8 mouse cellular contexts compared by ENCODE assay signal in genomic region chr7:45538163-45539041, GRCm38 (mm10). TPM values are rescaled to one million over a fixed set of nuclear protein-coding genes. Genes with fewer than 3 reads are reported as not detected.
DNase-seq lines count a peak whose midpoint lies in the region; ATAC-seq and TF ChIP-seq lines count a peak whose summit lies in the region.

No protein-coding gene starts in this region.

- peak overlapping the region; percentile 67 for H3K9ac ChIP-seq in embryonic facial prominence, embryonic 13.5 days
- peak overlapping the region; percentile 58; the same call in 1 of the 2 replicates for H3K9ac ChIP-seq in liver, postnatal 0 days (replicated peaks)
- H3K9ac ChIP-seq in neural tube, embryonic 13.5 days: peak overlapping the region; percentile 79

- no peaks in the 10 kb centered on the region for H3K9me3 ChIP-seq in embryonic facial prominence, embryonic 13.5 days
- no peaks in the 10 kb centered on the region for H3K9me3 ChIP-seq in liver, postnatal 0 days (ENCODE audit: low read length)
- no peaks in the 10 kb centered on the region for H3K9me3 ChIP-seq in neural tube, embryonic 13.5 days

- peaks cover 4% of the 10 kb centered on the region for H3K27me3 ChIP-seq in embryonic facial prominence, embryonic 13.5 days
- no peaks in the 10 kb centered on the region for H3K27me3 ChIP-seq in liver, postnatal 0 days (ENCODE audit: insufficient read depth, low read length)
- no peaks in the 10 kb centered on the region for H3K27me3 ChIP-seq in neural tube, embryonic 13.5 days

- DNase-seq in gastrocnemius, adult 2 months: peak; percentile 59
- DNase-seq in gastrocnemius, postnatal 25 days: no peak
- DNase-seq in heart, postnatal 10 days: peak; percentile 56 to 67
- peak; percentile 68 to 70 for DNase-seq in layer of hippocampus, adult 2 months (ENCODE audit: low spot score in 2 of 2)
- peak; percentile 38 for DNase-seq in liver, postnatal 0 days
- no peak for DNase-seq in testis, postnatal 14 days (ENCODE audit: low spot score)

- peak overlapping the region; percentile 83 for H3K4me3 ChIP-seq in gastrocnemius, adult 2 months
- peak overlapping the region; percentile 50 for H3K4me3 ChIP-seq in embryonic facial prominence, embryonic 13.5 days
- peak overlapping the region; percentile 77 for H3K4me3 ChIP-seq in layer of hippocampus, adult 2 months
- peak overlapping the region; percentile 38 for H3K4me3 ChIP-seq in liver, postnatal 0 days (ENCODE audit: low read depth, low read length)
- H3K4me3 ChIP-seq in neural tube, embryonic 13.5 days: peak overlapping the region; percentile 56

- no peak for TF ChIP-seq EP300 in liver, postnatal 0 days (IDR thresholded peaks at IDR 0.05; ENCODE audit: low read depth)

- peak overlapping the region; percentile 82 for H3K4me2 ChIP-seq in embryonic facial prominence, embryonic 13.5 days
- peak overlapping the region; percentile 77 for H3K4me2 ChIP-seq in liver, postnatal 0 days (ENCODE audit: low read depth, low read length)
- peak overlapping the region; percentile 78 for H3K4me2 ChIP-seq in neural tube, embryonic 13.5 days

- peak overlapping the region; percentile 71 for H3K27ac ChIP-seq in gastrocnemius, adult 2 months
- H3K27ac ChIP-seq in embryonic facial prominence, embryonic 13.5 days: no peak overlapping the region
- H3K27ac ChIP-seq in layer of hippocampus, adult 2 months: peak overlapping the region; percentile 87
- H3K27ac ChIP-seq in liver, postnatal 0 days (ENCODE audit: low read depth): no peak overlapping the region
- H3K27ac ChIP-seq in neural tube, embryonic 13.5 days (replicated peaks): 0 out of 2 replicates have a peak overlapping the region, but pooled peaks have one; percentile 23

- peak; percentile 26; the same call in 1 of the 2 replicates for TF ChIP-seq CTCF in gastrocnemius, adult 2 months (IDR thresholded peaks at IDR 0.05)
- TF ChIP-seq CTCF in layer of hippocampus, adult 2 months (conservative IDR thresholded peaks at IDR 0.05): peak; percentile 57
- TF ChIP-seq CTCF in liver, postnatal 0 days (IDR thresholded peaks at IDR 0.05; ENCODE audit: low read depth): peak; percentile 41

- peak; percentile 67 for ATAC-seq in embryonic facial prominence, embryonic 13.5 days (ENCODE audit: insufficient number of reproducible peaks, insufficient read depth, low FRiP score, low TSS enrichment, low read depth)
- ATAC-seq in liver, postnatal 0 days: peak; percentile 83
- peak; percentile 86 for ATAC-seq in neural tube, embryonic 13.5 days (ENCODE audit: low read depth)

- no peaks in the 10 kb centered on the region for H3K36me3 ChIP-seq in embryonic facial prominence, embryonic 13.5 days
- no peaks in the 10 kb centered on the region for H3K36me3 ChIP-seq in liver, postnatal 0 days (replicated peaks; ENCODE audit: insufficient read depth, low read length)
- no peaks in the 10 kb centered on the region for H3K36me3 ChIP-seq in neural tube, embryonic 13.5 days

- peaks cover 8% of the 10 kb centered on the region for H3K4me1 ChIP-seq in embryonic facial prominence, embryonic 13.5 days
- peaks cover 15% of the 10 kb centered on the region; the same call in 1 of the 2 replicates for H3K4me1 ChIP-seq in liver, postnatal 0 days (ENCODE audit: insufficient read depth)
- H3K4me1 ChIP-seq in neural tube, embryonic 13.5 days (replicated peaks): peaks cover 6% of the 10 kb centered on the region; the same call in 1 of the 2 replicates

- WGBS in embryonic facial prominence, embryonic 13.5 days: 3% methylated on average over 29 of the region's 29 CpGs
- whole genome bisulfite sequencing in liver, postnatal 0 days (ENCODE audit: insufficient replicate concordance): 7% methylated on average over 28 of the region's 29 CpGs
- WGBS in neural tube, embryonic 13.5 days: 2% methylated on average over 29 of the region's 29 CpGs

- intact Hi-C loops in gastrocnemius, adult 2 months (cut with DNase I): no loop called here
- intact Hi-C loops in heart, postnatal 10 days (cut with DNase I): no loop called here

RNA-seq across cellular contexts. Expression of gene Plekha4, which starts 12.3 kb away (rescaled TPM):
- total RNA-seq in gastrocnemius, adult 2 months (2021): 1 to 10 TPM; 3.4 to 3.5 TPM
- 1 to 10 TPM; 7.5 to 8.5 TPM for total RNA-seq in gastrocnemius, postnatal 25 days (2021)
- 2.9 and 3.8 TPM in 2 replicates for polyA plus RNA-seq in embryonic facial prominence, embryonic 13.5 days (2015; fragmentation: Nextera tagmentation; extraction: Ambion mirVana)
- 1 to 10 TPM; 4.1 to 5.6 TPM for total RNA-seq in heart, postnatal 10 days (2021)
- total RNA-seq in layer of hippocampus, adult 2 months (2021): under 1 TPM; 0.52 to 0.79 TPM
- polyA plus RNA-seq in liver, postnatal 0 days (2015; fragmentation: Nextera tagmentation; extraction: Ambion mirVana): 0.51 and 0.91 TPM in 2 replicates
- 4.1 and 7.9 TPM in 2 replicates for polyA plus RNA-seq in neural tube, embryonic 13.5 days (2015; fragmentation: Nextera tagmentation; extraction: Ambion mirVana)

RNA-seq across cellular contexts. Expression of gene Ppp1r15a, which starts 12.3 kb away (rescaled TPM):
- total RNA-seq in gastrocnemius, adult 2 months (2021): 10 to 100 TPM; 28.3 to 28.5 TPM
- total RNA-seq in gastrocnemius, postnatal 25 days (2021): 10 to 100 TPM; 13.8 to 19.2 TPM
- polyA plus RNA-seq in embryonic facial prominence, embryonic 13.5 days (2015; fragmentation: Nextera tagmentation; extraction: Ambion mirVana): 22.9 and 23.0 TPM in 2 replicates
- 10 to 100 TPM; 24.5 to 45.4 TPM for total RNA-seq in heart, postnatal 10 days (2021)
- 10 to 100 TPM; 19.0 to 25.8 TPM for total RNA-seq in layer of hippocampus, adult 2 months (2021)
- 104 and 113 TPM in 2 replicates for polyA plus RNA-seq in liver, postnatal 0 days (2015; fragmentation: Nextera tagmentation; extraction: Ambion mirVana)
- 17.2 and 20.9 TPM in 2 replicates for polyA plus RNA-seq in neural tube, embryonic 13.5 days (2015; fragmentation: Nextera tagmentation; extraction: Ambion mirVana)

RNA-seq across cellular contexts. Expression of gene Hsd17b14, which starts 16.3 kb away (rescaled TPM):
- 1 to 10 TPM; 1.0 to 1.3 TPM for total RNA-seq in gastrocnemius, adult 2 months (2021)
- total RNA-seq in gastrocnemius, postnatal 25 days (2021): 1 to 10 TPM in 1 of 2 experiments, under 1 TPM in 1; 0.99 to 1.2 TPM
- 0.25 and 0.83 TPM in 2 replicates for polyA plus RNA-seq in embryonic facial prominence, embryonic 13.5 days (2015; fragmentation: Nextera tagmentation; extraction: Ambion mirVana)
- under 1 TPM; 0.25 to 0.34 TPM for total RNA-seq in heart, postnatal 10 days (2021)
- not detected for total RNA-seq in layer of hippocampus, adult 2 months (2021)
- polyA plus RNA-seq in liver, postnatal 0 days (2015; fragmentation: Nextera tagmentation; extraction: Ambion mirVana): 0.24 and 0.62 TPM in 2 replicates
- polyA plus RNA-seq in neural tube, embryonic 13.5 days (2015; fragmentation: Nextera tagmentation; extraction: Ambion mirVana): 0.52 and 1.7 TPM in 2 replicates

RNA-seq across cellular contexts. Expression of gene Nucb1, which starts 28.2 kb away (rescaled TPM):
- 10 to 100 TPM; 55.1 to 61.8 TPM for total RNA-seq in gastrocnemius, adult 2 months (2021)
- 10 to 100 TPM; 60.8 to 73.2 TPM for total RNA-seq in gastrocnemius, postnatal 25 days (2021)
- polyA plus RNA-seq in embryonic facial prominence, embryonic 13.5 days (2015; fragmentation: Nextera tagmentation; extraction: Ambion mirVana): 198 and 206 TPM in 2 replicates
- 100 to 1,000 TPM; 144 to 151 TPM for total RNA-seq in heart, postnatal 10 days (2021)
- 10 to 100 TPM; 97.6 to 98.2 TPM for total RNA-seq in layer of hippocampus, adult 2 months (2021)
- 91.5 and 103 TPM in 2 replicates for polyA plus RNA-seq in liver, postnatal 0 days (2015; fragmentation: Nextera tagmentation; extraction: Ambion mirVana)
- 116 and 121 TPM in 2 replicates for polyA plus RNA-seq in neural tube, embryonic 13.5 days (2015; fragmentation: Nextera tagmentation; extraction: Ambion mirVana)

RNA-seq across cellular contexts. Expression of gene Bcat2, which starts 31.6 kb away (rescaled TPM):
- 100 to 1,000 TPM in 1 of 2 experiments, 10 to 100 TPM in 1; 91.4 to 106 TPM for total RNA-seq in gastrocnemius, adult 2 months (2021)
- total RNA-seq in gastrocnemius, postnatal 25 days (2021): 10 to 100 TPM; 56.3 to 63.9 TPM
- 67.1 and 68.4 TPM in 2 replicates for polyA plus RNA-seq in embryonic facial prominence, embryonic 13.5 days (2015; fragmentation: Nextera tagmentation; extraction: Ambion mirVana)
- 10 to 100 TPM; 54.7 to 54.9 TPM for total RNA-seq in heart, postnatal 10 days (2021)
- 10 to 100 TPM; 20.6 to 28.2 TPM for total RNA-seq in layer of hippocampus, adult 2 months (2021)
- 32.3 and 38.9 TPM in 2 replicates for polyA plus RNA-seq in liver, postnatal 0 days (2015; fragmentation: Nextera tagmentation; extraction: Ambion mirVana)
- polyA plus RNA-seq in neural tube, embryonic 13.5 days (2015; fragmentation: Nextera tagmentation; extraction: Ambion mirVana): 24.0 and 24.1 TPM in 2 replicates

Comparison
In these comparisons a context has a peak if more than half of its experiments do, and no peak if none do; other contexts are left out.
1. DNase-seq: peak in gastrocnemius, adult 2 months (single experiment), heart, postnatal 10 days (2 of 2), layer of hippocampus, adult 2 months (2 of 2) and liver, postnatal 0 days (single experiment); none in gastrocnemius, postnatal 25 days (single experiment) and testis, postnatal 14 days (single experiment).
2. H3K27ac ChIP-seq: peak in gastrocnemius, adult 2 months (single experiment), layer of hippocampus, adult 2 months (single experiment) and neural tube, embryonic 13.5 days (single experiment); none in embryonic facial prominence, embryonic 13.5 days (single experiment) and liver, postnatal 0 days (single experiment).
3. Peak in every context shown above with its lines, with median percentiles within 50 percentile points of each other: H3K4me3 ChIP-seq, CTCF ChIP-seq, ATAC-seq, H3K4me2 ChIP-seq and H3K9ac ChIP-seq.